19 mouse cellular contexts compared by ENCODE assay signal in the genomic region with DNA sequence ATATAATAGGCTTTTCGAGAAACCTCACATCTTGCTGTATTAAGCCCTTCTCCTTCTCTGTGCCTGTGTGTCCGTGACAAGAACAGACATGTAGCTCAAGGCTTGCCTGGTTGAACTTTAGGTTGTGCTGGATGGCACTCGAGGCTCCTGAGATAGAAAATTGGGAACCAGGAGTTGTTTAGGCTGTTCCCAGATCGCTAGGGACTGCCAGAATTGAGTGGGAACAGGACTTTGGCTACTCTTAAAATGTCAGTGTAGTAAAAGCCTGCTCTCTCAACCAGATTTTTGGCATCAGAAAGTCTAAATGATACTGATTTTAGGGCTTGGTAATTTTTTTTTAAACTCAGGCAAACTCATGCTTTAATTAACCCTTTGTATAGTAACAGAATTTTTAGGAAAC.
"Had no signal": no experiment of that assay in that cellular context is flagged by ENCODE, and none has a peak within 500 bp of the region (broad histone marks: within the 10 kb centered on the region; RNA-seq: fewer than 3 reads in every experiment).

No protein-coding gene starts in this region.

- H3K4me1 ChIP-seq: midbrain, embryonic 10.5 days; midbrain, embryonic 12.5 days; neural tube, embryonic 13.5 days; neural tube, embryonic 15.5 days; stomach, embryonic 15.5 days had no signal

- DNase-seq: lung, embryonic 14.5 days; lung, postnatal 10 days; lung, postnatal 4 days; midbrain, embryonic 14.5 days; retina, postnatal 1 day; right cerebral cortex, adult 18-20 months; right cerebral cortex, postnatal 25 days; right cerebral cortex, postnatal 4 days; thymus, adult 2 months; thymus, postnatal 25 days; thymus, postnatal 4 days had no signal

- H3K9me3 ChIP-seq: midbrain, embryonic 10.5 days; midbrain, embryonic 12.5 days; neural tube, embryonic 13.5 days; neural tube, embryonic 15.5 days; stomach, embryonic 15.5 days had no signal

- H3K9ac ChIP-seq: lung, embryonic 14.5 days; midbrain, embryonic 12.5 days; neural tube, embryonic 13.5 days; neural tube, embryonic 15.5 days; stomach, embryonic 15.5 days had no signal

- H3K4me3 ChIP-seq: midbrain, embryonic 10.5 days; midbrain, embryonic 12.5 days; myocyte; neural tube, embryonic 13.5 days; neural tube, embryonic 15.5 days; stomach, embryonic 15.5 days had no signal

- H3K27ac ChIP-seq: midbrain, embryonic 10.5 days; midbrain, embryonic 12.5 days; neural tube, embryonic 13.5 days; neural tube, embryonic 15.5 days; stomach, embryonic 15.5 days; stomach, postnatal 0 days had no signal

- H3K27me3 ChIP-seq: midbrain, embryonic 12.5 days; neural tube, embryonic 13.5 days; neural tube, embryonic 15.5 days; stomach, embryonic 15.5 days had no signal

- H3K36me3 ChIP-seq: midbrain, embryonic 10.5 days; midbrain, embryonic 12.5 days; neural tube, embryonic 13.5 days; neural tube, embryonic 15.5 days; stomach, embryonic 15.5 days had no signal

- ATAC-seq: midbrain, embryonic 16.5 days had no signal

- H3K4me2 ChIP-seq: lung, embryonic 14.5 days; midbrain, embryonic 12.5 days; neural tube, embryonic 13.5 days; neural tube, embryonic 15.5 days; stomach, embryonic 15.5 days had no signal
